Mouse (Mus musculus) embryonic facial prominence, embryonic 12.5 days (tissue): ENCODE measurements around the gene Krtap6-1. TPM values are rescaled to one million over a fixed set of nuclear protein-coding genes. Genes with fewer than 3 reads are reported as not detected.
"Not testable (repeated sequence)": the region's sequence is repeated elsewhere in the genome, so short reads cannot be mapped to it uniquely, and the experiment has no call there.

Experiments
- ATAC-seq: fragments of 200-750 bp; cut with Nextera tagmentation; 2 replicates; pipeline ENCODE4 v1.8.0; 2017; ENCODE audit not compliant: insufficient number of reproducible peaks, insufficient read depth, low FRiP score, low TSS enrichment
- H3K27ac ChIP-seq: fragments of 300-500 bp; sonication (generic); 2 replicates; pipeline ENCODE4 v1.5.1; 2016; ENCODE audit warnings: mild to moderate bottlenecking
- H3K27me3 ChIP-seq: fragments of 300-500 bp; sonication (generic); 2 replicates; pipeline ENCODE4 v1.6.1; 2016; ENCODE audit warnings: mild to moderate bottlenecking, moderate library complexity
- H3K36me3 ChIP-seq: fragments of 300-500 bp; sonication (generic); 2 replicates; pipeline ENCODE4 v1.6.1; 2016; ENCODE audit warnings: mild to moderate bottlenecking
- H3K4me1 ChIP-seq: fragments of 300-500 bp; sonication (generic); 2 replicates; pipeline ENCODE4 v1.6.1; 2016
- H3K4me2 ChIP-seq: fragments of 300-500 bp; sonication (generic); replicated peaks from 2 replicates; pipeline ENCODE4 v1.6.1; 2016; ENCODE audit warnings: mild to moderate bottlenecking, moderate library complexity
- H3K4me3 ChIP-seq: fragments of 300-500 bp; sonication (generic); 2 replicates; pipeline ENCODE4 v1.5.1; 2016; ENCODE audit warnings: mild to moderate bottlenecking
- H3K9ac ChIP-seq: fragments of 300-500 bp; sonication (generic); 2 replicates; pipeline ENCODE4 v1.6.1; 2016; ENCODE audit warnings: mild to moderate bottlenecking, moderate library complexity
- H3K9me3 ChIP-seq: fragments of 300-500 bp; sonication (generic); 2 replicates; pipeline ENCODE4 v1.6.1; 2016; ENCODE audit warnings: mild to moderate bottlenecking, moderate library complexity
- whole genome bisulfite sequencing: fragments of 180-500 bp; shearing (Covaris S2); methylation state at CpG from one replicate; pipeline ENCODE4 v1.1.7; 2016; 5-methylcytosine and 5-hydroxymethylcytosine counted together
- polyA plus RNA-seq: library from polyadenylated mRNA; unstranded; fragments of >200 nt; fragmentation: Nextera tagmentation; extraction: Ambion mirVana; gene quantifications from 2 replicates; pipeline ENCODE4 v1.2.1, GENCODE M21; 2016

Krtap6-1 gene
- not detected in 2 replicates for polyA plus RNA-seq

DNA sequence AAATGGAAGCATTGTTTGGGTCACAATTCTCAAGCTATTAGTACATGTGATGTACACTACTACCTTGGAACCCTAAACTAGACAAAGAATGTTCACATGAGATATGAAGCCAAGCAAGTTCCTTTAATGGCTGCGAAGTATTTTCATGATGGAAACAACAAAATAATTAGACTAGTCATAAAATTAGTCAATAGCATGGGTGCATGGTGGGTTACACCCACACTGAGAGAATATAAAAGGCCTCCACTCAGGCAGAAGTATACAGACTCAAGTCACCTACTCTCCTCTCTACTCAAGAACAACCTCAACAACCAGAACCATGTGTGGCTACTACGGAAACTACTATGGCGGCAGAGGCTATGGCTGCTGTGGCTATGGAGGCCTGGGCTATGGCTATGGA is at the start of gene Krtap6-1:
Gene Krtap6-1 (plus strand): TSS at position 301 of the 400 bp plus-strand sequence.
- not testable (repeated sequence) for H3K4me2 ChIP-seq, H3K9ac ChIP-seq, ATAC-seq, H3K9me3 ChIP-seq, H3K36me3 ChIP-seq, H3K4me1 ChIP-seq, H3K27ac ChIP-seq, H3K4me3 ChIP-seq, H3K27me3 ChIP-seq
- 91% methylated on average over 3 of the region's 3 CpGs for WGBS

DNA sequence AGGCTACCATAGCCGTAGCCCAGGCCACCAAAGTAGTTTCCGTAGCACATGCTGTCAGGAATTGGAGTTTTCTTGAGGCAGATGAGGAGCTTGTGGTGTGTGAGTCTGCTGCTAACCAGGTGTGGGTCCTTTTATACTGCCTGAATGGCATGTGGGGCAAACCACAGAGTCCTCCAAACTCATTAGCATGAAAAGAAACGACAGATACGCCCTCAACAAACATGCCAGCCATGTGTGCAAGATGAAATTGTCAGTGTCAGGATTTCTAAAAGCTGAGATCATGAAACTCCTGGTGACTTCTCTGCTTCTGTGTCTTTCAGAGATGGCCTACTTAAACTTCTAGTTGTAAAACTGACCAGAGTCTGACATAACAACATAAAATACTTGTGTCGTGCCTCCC is 20.8 kb upstream of the Krtap6-1 start, which contains the start of gene Krtap22-2:
Gene Krtap22-2 (minus strand): TSS at position 101 of the 400 bp plus-strand sequence.
- H3K4me3 ChIP-seq, result no peak within 1 kb of the TSS
- H3K27me3 ChIP-seq, result no peaks in the 10 kb centered on the region
- WGBS, result 81% methylated on average over 5 of the region's 5 CpGs
- H3K9ac ChIP-seq, result no peak within 1 kb of the TSS
- no peak for ATAC-seq
- H3K27ac ChIP-seq, result no peak within 1 kb of the TSS
- no peak within 1 kb of the TSS for H3K4me2 ChIP-seq
- no peaks in the 10 kb centered on the region for H3K4me1 ChIP-seq
- H3K9me3 ChIP-seq, result no peaks in the 10 kb centered on the region
- H3K36me3 ChIP-seq, result no peaks in the 10 kb centered on the region

DNA sequence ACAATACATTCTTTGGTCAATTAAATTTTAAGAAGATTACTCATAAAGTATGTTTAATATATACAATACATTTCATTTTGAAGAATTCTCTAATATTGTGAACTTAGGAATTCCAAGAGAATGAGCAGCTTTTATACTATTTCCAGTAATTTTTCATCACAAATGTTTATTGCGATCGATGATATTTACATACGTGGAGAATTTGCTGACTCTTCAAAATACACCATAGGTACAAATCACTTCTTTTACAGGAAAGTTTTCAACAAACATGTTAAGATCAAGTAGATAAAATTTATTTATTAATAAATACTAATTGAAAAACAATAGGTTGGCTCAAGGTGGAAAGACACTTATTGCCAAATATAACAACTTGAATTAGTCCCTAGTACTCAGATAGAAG is 17.5 kb upstream of the Krtap6-1 start:
- Histone ChIP-seq H3K4me2 (no peak overlapping the region), H3K4me3 (no peak overlapping the region), H3K36me3 (no peaks in the 10 kb centered on the region), H3K4me1 (no peaks in the 10 kb centered on the region), H3K9ac (no peak overlapping the region), H3K9me3 (no peaks in the 10 kb centered on the region), H3K27ac (no peak overlapping the region), H3K27me3 (no peaks in the 10 kb centered on the region)
- WGBS, result 95% methylated on average over 3 of the region's 3 CpGs
- no peak for ATAC-seq

DNA sequence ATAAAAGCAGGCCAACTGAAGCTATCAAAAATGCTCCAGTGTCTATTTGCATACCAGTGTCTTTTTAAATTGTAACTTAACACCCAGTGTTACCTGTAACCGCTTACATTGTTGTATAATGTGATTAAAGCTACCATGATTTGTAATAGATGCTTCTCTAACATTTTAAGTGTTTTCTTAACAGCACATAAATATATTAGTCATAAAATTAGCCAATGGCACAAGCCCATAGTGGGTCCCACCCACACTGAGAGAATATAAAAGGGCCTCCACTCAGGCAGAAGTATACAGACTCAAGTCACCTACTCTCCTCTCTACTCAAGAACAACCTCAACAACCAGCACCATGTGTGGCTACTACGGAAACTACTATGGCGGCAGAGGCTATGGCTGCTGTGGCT is 16.5 kb upstream of the Krtap6-1 start, which contains the start of gene Gm10229:
Gene Gm10229 (plus strand): TSS at position 301 of the 400 bp plus-strand sequence.
- H3K27ac ChIP-seq, H3K9me3 ChIP-seq, H3K9ac ChIP-seq, H3K36me3 ChIP-seq, H3K4me1 ChIP-seq, H3K4me3 ChIP-seq, H3K4me2 ChIP-seq, ATAC-seq, H3K27me3 ChIP-seq: not testable (repeated sequence)
- 96% methylated on average over 3 of the region's 3 CpGs for WGBS

DNA sequence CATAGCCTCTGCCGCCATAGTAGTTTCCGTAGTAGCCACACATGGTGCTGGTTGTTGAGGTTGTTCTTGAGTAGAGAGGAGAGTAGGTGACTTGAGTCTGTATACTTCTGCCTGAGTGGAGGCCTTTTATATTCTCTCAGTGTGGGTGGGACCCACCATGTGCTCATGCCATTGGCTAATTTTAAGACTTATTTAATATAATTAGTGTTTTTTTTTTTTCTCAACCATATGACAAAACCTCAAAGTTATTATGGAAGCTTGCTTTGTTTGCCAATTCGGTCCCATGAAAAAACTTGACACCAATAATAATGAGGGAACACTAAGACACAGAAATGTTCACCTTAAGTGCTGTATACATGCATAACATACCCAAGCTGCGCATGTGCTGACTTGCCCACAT is 9.9 kb downstream of the Krtap6-1 start, which contains the start of gene Gm10228:
Gene Gm10228 (minus strand): TSS at position 101 of the 400 bp plus-strand sequence.
- not testable (repeated sequence) for H3K36me3 ChIP-seq, H3K9ac ChIP-seq, H3K27ac ChIP-seq, ATAC-seq, H3K4me3 ChIP-seq, H3K27me3 ChIP-seq, H3K9me3 ChIP-seq, H3K4me2 ChIP-seq, H3K4me1 ChIP-seq
- 92% methylated on average over 2 of the region's 4 CpGs for WGBS

DNA sequence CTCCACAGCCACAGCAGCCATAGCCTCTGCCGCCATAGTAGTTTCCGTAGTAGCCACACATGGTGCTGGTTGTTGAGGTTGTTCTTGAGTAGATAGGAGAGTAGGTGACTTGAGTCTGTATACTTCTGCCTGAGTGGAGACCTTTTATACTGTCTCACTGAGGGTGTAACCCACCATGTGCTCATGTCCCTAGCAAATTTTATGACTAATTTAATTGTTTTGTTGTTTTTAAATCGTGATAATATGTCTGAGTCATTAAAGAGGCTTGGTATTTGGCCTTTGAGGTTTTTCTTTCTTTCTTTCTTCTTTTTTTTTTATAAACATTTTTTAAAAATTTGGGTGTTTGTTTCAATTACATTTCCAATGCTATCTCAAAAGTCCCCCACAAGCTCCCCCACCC is 16.3 kb downstream of the Krtap6-1 start, which contains the start of gene Krtap6-5:
Gene Krtap6-5 (minus strand): TSS at position 101 of the 400 bp plus-strand sequence.
- no peak within 1 kb of the TSS for H3K9ac ChIP-seq
- H3K27ac ChIP-seq, result no peak within 1 kb of the TSS
- ATAC-seq, result no peak
- H3K27me3 ChIP-seq, result no peaks in the 10 kb centered on the region
- no peaks in the 10 kb centered on the region for H3K9me3 ChIP-seq
- H3K4me2 ChIP-seq, result no peak within 1 kb of the TSS
- no peaks in the 10 kb centered on the region for H3K36me3 ChIP-seq
- 92% methylated on average over 3 of the region's 3 CpGs for WGBS
- H3K4me3 ChIP-seq, result no peak within 1 kb of the TSS
- no peaks in the 10 kb centered on the region for H3K4me1 ChIP-seq

DNA sequence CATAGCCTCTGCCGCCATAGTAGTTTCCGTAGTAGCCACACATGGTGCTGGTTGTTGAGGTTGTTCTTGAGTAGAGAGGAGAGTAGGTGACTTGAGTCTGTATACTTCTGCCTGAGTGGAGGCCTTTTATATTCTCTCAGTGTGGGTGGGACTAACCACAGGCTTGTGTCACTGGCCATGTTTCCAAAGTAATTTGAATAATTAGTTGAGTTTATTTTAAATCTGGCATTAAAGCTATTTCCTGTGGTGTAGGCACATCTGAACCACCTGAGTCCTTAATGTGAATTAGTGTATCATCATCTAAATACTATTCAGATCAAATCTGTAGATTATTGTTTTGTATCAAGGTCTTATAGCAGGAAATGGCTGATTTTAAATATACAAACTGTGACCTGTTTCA is 32.4 kb downstream of the Krtap6-1 start, which contains the start of gene 1110025L11Rik:
Gene 1110025L11Rik (minus strand): TSS at position 101 of the 400 bp plus-strand sequence.
- not testable (repeated sequence) for H3K36me3 ChIP-seq, H3K4me3 ChIP-seq, H3K4me2 ChIP-seq, H3K4me1 ChIP-seq, H3K9ac ChIP-seq, H3K27me3 ChIP-seq, H3K27ac ChIP-seq, ATAC-seq, H3K9me3 ChIP-seq
- WGBS, result no CpG with 5 or more reads among the region's 2 CpGs

DNA sequence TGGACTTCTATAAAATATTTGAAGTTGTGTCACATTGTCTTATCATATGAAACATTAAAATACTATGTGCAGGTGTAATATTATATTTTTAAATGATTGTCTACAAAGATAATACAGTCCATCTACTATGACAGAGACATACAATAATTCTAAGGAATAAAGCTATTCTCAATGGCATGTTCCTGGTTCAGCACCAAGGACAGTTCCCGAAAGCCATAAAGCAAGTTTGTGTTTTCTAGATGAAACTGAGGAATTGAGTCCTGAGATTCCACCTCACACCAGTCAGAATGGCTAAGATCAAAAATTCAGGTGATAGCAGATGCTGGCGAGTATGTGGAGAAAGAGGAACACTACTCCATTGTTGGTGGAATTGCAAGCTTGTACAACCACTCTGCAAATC is 39.5 kb downstream of the Krtap6-1 start:
- H3K9me3 ChIP-seq, H3K9ac ChIP-seq, H3K4me3 ChIP-seq, H3K27ac ChIP-seq, H3K4me1 ChIP-seq, H3K36me3 ChIP-seq, H3K27me3 ChIP-seq, H3K4me2 ChIP-seq, ATAC-seq: not testable (repeated sequence)
- 68% methylated on average over 2 of the region's 2 CpGs for WGBS

Other genes starting within 250 kb of the Krtap6-1 start
- gene Gm20741, start 219.5 kb upstream of the Krtap6-1 start, polyA plus RNA-seq, result not detected in 2 replicates
- not detected in 2 replicates for gene Krtap15, start 211.5 kb upstream of the Krtap6-1 start, polyA plus RNA-seq
- gene Krtap14, start 205.6 kb upstream of the Krtap6-1 start, polyA plus RNA-seq, result not detected in 2 replicates
- gene Krtap19-1, start 162.3 kb upstream of the Krtap6-1 start, polyA plus RNA-seq, result not detected in 2 replicates
- gene Krtap19-2, start 157.4 kb upstream of the Krtap6-1 start, polyA plus RNA-seq, result not detected in 2 replicates
- not detected in 2 replicates for gene Krtap19-3, start 153.7 kb upstream of the Krtap6-1 start, polyA plus RNA-seq
- gene Krtap19-4, start 146.6 kb upstream of the Krtap6-1 start, polyA plus RNA-seq, result not detected in 2 replicates
- gene Krtap19-5, start 135.2 kb upstream of the Krtap6-1 start, polyA plus RNA-seq, result not detected in 2 replicates
- not detected in 2 replicates for gene Krtap19-9b, start 99.4 kb upstream of the Krtap6-1 start, polyA plus RNA-seq
- not detected in 2 replicates for gene Krtap16-3, start 68.8 kb upstream of the Krtap6-1 start, polyA plus RNA-seq
- not detected in 2 replicates for gene Krtap22-2, start 20.9 kb upstream of the Krtap6-1 start, polyA plus RNA-seq
- gene Gm10229, start 16.4 kb upstream of the Krtap6-1 start, polyA plus RNA-seq, result not detected in 2 replicates
- not detected in 2 replicates for gene Gm10228, start 9.8 kb downstream of the Krtap6-1 start, polyA plus RNA-seq
- gene Krtap6-5, start 16.2 kb downstream of the Krtap6-1 start, polyA plus RNA-seq, result not detected in 2 replicates
- gene 1110025L11Rik, start 32.3 kb downstream of the Krtap6-1 start, polyA plus RNA-seq, result not detected in 2 replicates
- gene Krtap6-3, start 52.3 kb downstream of the Krtap6-1 start, polyA plus RNA-seq, result not detected in 2 replicates
- not detected in 2 replicates for gene Gm6358, start 109.2 kb downstream of the Krtap6-1 start, polyA plus RNA-seq
- not detected in 2 replicates for gene Gm10061, start 119.4 kb downstream of the Krtap6-1 start, polyA plus RNA-seq
- gene Gm9789, start 126.3 kb downstream of the Krtap6-1 start, polyA plus RNA-seq, result not detected in 2 replicates
- gene Gm7735, start 137.8 kb downstream of the Krtap6-1 start, polyA plus RNA-seq, result not detected in 2 replicates
- not detected in 2 replicates for gene 1110057P08Rik, start 143.0 kb downstream of the Krtap6-1 start, polyA plus RNA-seq
- gene Krtap20-2, start 174.2 kb downstream of the Krtap6-1 start, polyA plus RNA-seq, result not detected in 2 replicates